Mouse (Mus musculus) stomach, embryonic 15.5 days (tissue): Measurements from ENCODE around the gene Pou2f1. TPM values are rescaled to one million over a fixed set of nuclear protein-coding genes. Genes with fewer than 3 reads are reported as not detected.

ENCODE experiments used
- ATAC-seq: fragments of 200-750 bp; cut with Nextera tagmentation; 2 replicates; pipeline ENCODE4 v1.8.0; 2017; ENCODE audit warnings: low read depth, moderate number of reproducible peaks, moderate TSS enrichment; ENCODE audit not compliant: insufficient read depth, low FRiP score
- H3K27ac ChIP-seq: fragments of 300-500 bp; sonication (generic); 2 replicates; pipeline ENCODE4 v1.5.1; 2015; ENCODE audit warnings: mild to moderate bottlenecking, inconsistent platforms
- H3K27me3 ChIP-seq: fragments of 300-500 bp; sonication (generic); replicated peaks from 2 replicates; pipeline ENCODE4 v1.6.1; 2015; ENCODE audit warnings: inconsistent platforms
- H3K36me3 ChIP-seq: fragments of 300-500 bp; sonication (generic); 2 replicates; pipeline ENCODE4 v1.6.1; 2015; ENCODE audit warnings: inconsistent platforms
- H3K4me1 ChIP-seq: fragments of 300-500 bp; sonication (generic); 2 replicates; pipeline ENCODE4 v1.6.1; 2015; ENCODE audit warnings: inconsistent platforms
- H3K4me2 ChIP-seq: fragments of 300-500 bp; sonication (generic); 2 replicates; pipeline ENCODE4 v1.6.1; 2015; ENCODE audit warnings: mild to moderate bottlenecking, inconsistent platforms
- H3K4me3 ChIP-seq: fragments of 300-500 bp; sonication (generic); replicated peaks from 2 replicates; pipeline ENCODE4 v1.5.1; 2015; ENCODE audit warnings: inconsistent platforms
- H3K9ac ChIP-seq: fragments of 300-500 bp; sonication (generic); 2 replicates; pipeline ENCODE4 v1.6.1; 2015; ENCODE audit warnings: inconsistent platforms
- H3K9me3 ChIP-seq: fragments of 300-500 bp; sonication (generic); 2 replicates; pipeline ENCODE4 v1.6.1; 2016; ENCODE audit warnings: inconsistent platforms
- WGBS: fragments of 180-500 bp; shearing (Covaris S2); methylation state at CpG from one replicate; pipeline ENCODE4 v1.1.7; 2015; 5-methylcytosine and 5-hydroxymethylcytosine counted together
- polyA plus RNA-seq: library from polyadenylated mRNA; unstranded; fragments of >200 nt; fragmentation: Nextera tagmentation; extraction: Ambion mirVana; gene quantifications from 2 replicates; pipeline ENCODE4 v1.2.1, GENCODE M21; 2015

The Pou2f1 gene
- polyA plus RNA-seq, 1 experiment from 2014 or later, result 9.9 TPM

- Histone ChIP-seq H3K9me3 (no peaks in the 10 kb centered on the region), H3K36me3 (no peaks in the 10 kb centered on the region), H3K9ac (no peak overlapping the region), H3K4me1 (no peaks in the 10 kb centered on the region), H3K27ac (no peak overlapping the region), H3K4me3 (no peak overlapping the region), H3K4me2 (no peak overlapping the region), H3K27me3 (no peaks in the 10 kb centered on the region)
- no peak for ATAC-seq
- WGBS, result 80% methylated on average over 3 of the region's 3 CpGs
Observed at GRCm38 (mm10) chr1:165930510-165930909, 72.0 kb downstream of the Pou2f1 start.

- Histone ChIP-seq H3K9ac (no peak overlapping the region), H3K27ac (no peak overlapping the region), H3K27me3 (no peaks in the 10 kb centered on the region), H3K4me2 (no peak overlapping the region), H3K9me3 (no peaks in the 10 kb centered on the region), H3K4me3 (no peak overlapping the region), H3K36me3 (no peaks in the 10 kb centered on the region), H3K4me1 (no peaks in the 10 kb centered on the region)
- WGBS, result 85% methylated on average over 7 of the region's 7 CpGs
- no peak for ATAC-seq
Observed at GRCm38 (mm10) chr1:165927507-165928279, 74.8 kb downstream of the Pou2f1 start.

GRCm38 (mm10) chr1:165925207-165925606 lies 77.3 kb downstream of the Pou2f1 start:
- 84% methylated on average over 2 of the region's 2 CpGs for WGBS
- no peaks in the 10 kb centered on the region for H3K9me3 ChIP-seq
- H3K4me3 ChIP-seq, result no peak overlapping the region
- no peak overlapping the region for H3K27ac ChIP-seq
- no peaks in the 10 kb centered on the region for H3K4me1 ChIP-seq
- no peaks in the 10 kb centered on the region for H3K36me3 ChIP-seq
- no peak overlapping the region for H3K4me2 ChIP-seq
- no peak overlapping the region for H3K9ac ChIP-seq
- no peaks in the 10 kb centered on the region for H3K27me3 ChIP-seq
- ATAC-seq, result no peak

- Histone ChIP-seq H3K4me2 (no peak overlapping the region), H3K36me3 (no peaks in the 10 kb centered on the region), H3K27ac (no peak overlapping the region), H3K9ac (no peak overlapping the region), H3K9me3 (no peaks in the 10 kb centered on the region), H3K27me3 (no peaks in the 10 kb centered on the region), H3K4me3 (no peak overlapping the region), H3K4me1 (no peaks in the 10 kb centered on the region)
- no peak for ATAC-seq
- 81% methylated on average over 1 of the region's 1 CpGs for WGBS
Observed at GRCm38 (mm10) chr1:165922488-165922887, 80.0 kb downstream of the Pou2f1 start.

GRCm38 (mm10) chr1:165921026-165921425 lies 81.5 kb downstream of the Pou2f1 start:
- H3K4me3 ChIP-seq, result no peak overlapping the region
- no peaks in the 10 kb centered on the region for H3K27me3 ChIP-seq
- no peaks in the 10 kb centered on the region for H3K9me3 ChIP-seq
- H3K36me3 ChIP-seq, result 0 out of 2 replicates have a peak, but pooled peaks cover 5% of the 10 kb centered on the region
- H3K4me2 ChIP-seq, result no peak overlapping the region
- H3K9ac ChIP-seq, result no peak overlapping the region
- 67% methylated on average over 3 of the region's 3 CpGs for WGBS
- no peak overlapping the region for H3K27ac ChIP-seq
- ATAC-seq, result no peak
- H3K4me1 ChIP-seq, result no peaks in the 10 kb centered on the region

GRCm38 (mm10) chr1:165914416-165914801 lies 88.1 kb downstream of the Pou2f1 start:
- Histone ChIP-seq H3K27me3 (no peaks in the 10 kb centered on the region), H3K4me3 (no peak overlapping the region), H3K4me1 (no peaks in the 10 kb centered on the region), H3K27ac (no peak overlapping the region), H3K36me3 (0 out of 2 replicates have a peak, but pooled peaks cover 8% of the 10 kb centered on the region), H3K9me3 (no peaks in the 10 kb centered on the region), H3K4me2 (no peak overlapping the region), H3K9ac (no peak overlapping the region)
- 89% methylated on average over 2 of the region's 2 CpGs for WGBS
- ATAC-seq, result no peak

GRCm38 (mm10) chr1:165913720-165914415 lies 88.6 kb downstream of the Pou2f1 start:
- H3K4me2 ChIP-seq, result no peak overlapping the region
- H3K9me3 ChIP-seq, result no peaks in the 10 kb centered on the region
- no peaks in the 10 kb centered on the region for H3K27me3 ChIP-seq
- ATAC-seq, result no peak
- H3K27ac ChIP-seq, result no peak overlapping the region
- WGBS, result 84% methylated on average over 2 of the region's 2 CpGs
- 0 out of 2 replicates have a peak, but pooled peaks cover 8% of the 10 kb centered on the region for H3K36me3 ChIP-seq
- H3K9ac ChIP-seq, result no peak overlapping the region
- H3K4me1 ChIP-seq, result no peaks in the 10 kb centered on the region
- no peak overlapping the region for H3K4me3 ChIP-seq

GRCm38 (mm10) chr1:165909471-165909870 lies 93.0 kb downstream of the Pou2f1 start:
- Histone ChIP-seq H3K4me3 (no peak overlapping the region), H3K27me3 (no peaks in the 10 kb centered on the region), H3K9ac (no peak overlapping the region), H3K27ac (no peak overlapping the region), H3K4me1 (no peaks in the 10 kb centered on the region), H3K36me3 (0 out of 2 replicates have a peak, but pooled peaks cover 7% of the 10 kb centered on the region), H3K9me3 (no peaks in the 10 kb centered on the region), H3K4me2 (no peak overlapping the region)
- 91% methylated on average over 3 of the region's 3 CpGs for WGBS
- no peak for ATAC-seq

GRCm38 (mm10) chr1:165908806-165909205 lies 93.7 kb downstream of the Pou2f1 start:
- no peak overlapping the region for H3K9ac ChIP-seq
- H3K4me1 ChIP-seq, result no peaks in the 10 kb centered on the region
- H3K9me3 ChIP-seq, result no peaks in the 10 kb centered on the region
- H3K27me3 ChIP-seq, result no peaks in the 10 kb centered on the region
- H3K27ac ChIP-seq, result no peak overlapping the region
- 0 out of 2 replicates have a peak, but pooled peaks cover 7% of the 10 kb centered on the region for H3K36me3 ChIP-seq
- WGBS, result 82% methylated on average over 3 of the region's 3 CpGs
- no peak overlapping the region for H3K4me3 ChIP-seq
- H3K4me2 ChIP-seq, result no peak overlapping the region
- no peak for ATAC-seq

GRCm38 (mm10) chr1:165908153-165908552 lies 94.3 kb downstream of the Pou2f1 start:
- Histone ChIP-seq H3K4me2 (no peak overlapping the region), H3K27ac (no peak overlapping the region), H3K36me3 (0 out of 2 replicates have a peak, but pooled peaks cover 7% of the 10 kb centered on the region), H3K27me3 (no peaks in the 10 kb centered on the region), H3K4me3 (no peak overlapping the region), H3K4me1 (no peaks in the 10 kb centered on the region), H3K9ac (no peak overlapping the region), H3K9me3 (no peaks in the 10 kb centered on the region)
- WGBS, result 87% methylated on average over 2 of the region's 2 CpGs
- no peak for ATAC-seq

GRCm38 (mm10) chr1:165903596-165903995 lies 98.9 kb downstream of the Pou2f1 start:
- Histone ChIP-seq H3K27me3 (no peaks in the 10 kb centered on the region), H3K4me2 (no peak overlapping the region), H3K36me3 (peaks cover 11% of the 10 kb centered on the region; the same call in 1 of the 2 replicates), H3K4me1 (no peaks in the 10 kb centered on the region), H3K9me3 (no peaks in the 10 kb centered on the region), H3K27ac (no peak overlapping the region), H3K9ac (no peak overlapping the region), H3K4me3 (no peak overlapping the region)
- no peak for ATAC-seq
- WGBS, result 85% methylated on average over 1 of the region's 1 CpGs

- no peaks in the 10 kb centered on the region for H3K27me3 ChIP-seq
- no peak overlapping the region for H3K4me2 ChIP-seq
- H3K4me3 ChIP-seq, result no peak overlapping the region
- H3K36me3 ChIP-seq, result peaks cover 14% of the 10 kb centered on the region; the same call in 1 of the 2 replicates
- H3K9ac ChIP-seq, result no peak overlapping the region
- H3K9me3 ChIP-seq, result no peaks in the 10 kb centered on the region
- ATAC-seq, result no peak
- H3K27ac ChIP-seq, result no peak overlapping the region
- H3K4me1 ChIP-seq, result no peaks in the 10 kb centered on the region
- WGBS, result 79% methylated on average over 2 of the region's 2 CpGs
Observed at GRCm38 (mm10) chr1:165891686-165892085, 110.8 kb downstream of the Pou2f1 start.
